Mouse (Mus musculus): ENCODE data around the gene Atp2a2.

DNA sequence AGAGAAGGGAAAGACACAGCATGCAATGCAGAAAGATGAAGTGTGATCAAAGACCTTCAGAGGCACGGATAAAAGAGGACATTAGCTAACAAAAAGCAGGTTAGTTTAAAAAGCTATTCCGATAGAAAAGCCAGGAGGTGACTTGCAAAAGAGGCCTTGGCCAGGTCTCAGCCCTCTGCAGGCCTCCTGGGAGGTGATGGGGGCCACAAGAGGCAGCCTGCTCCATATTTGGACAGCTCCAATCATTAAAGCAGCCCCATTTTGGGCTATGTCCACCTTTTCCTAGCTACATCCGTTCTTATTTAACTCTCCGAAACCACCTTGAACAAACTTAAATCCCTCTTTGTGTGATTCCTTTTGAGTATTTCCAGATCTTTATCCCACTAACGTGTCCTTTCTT is 3.5 kb upstream of the Atp2a2 start:
- TF ChIP-seq CTCF (IDR thresholded peaks at IDR 0.05; ENCODE audit: extremely low read depth, insufficient read depth, insufficient read length, insufficient replicate concordance) (no peak), POLR2A (IDR thresholded peaks at IDR 0.05; ENCODE audit: low read depth, low read length) (no peak)

Data from spleen, adult 2 months (tissue).